Mouse (Mus musculus): Measurements from ENCODE around the gene Dcst1.

The Dcst1 gene

GRCm38 (mm10) chr3:89388134-89388881, 23.3 kb upstream of the Dcst1 start:
- no peak for DNase-seq (ENCODE audit: low spot score)

DNA sequence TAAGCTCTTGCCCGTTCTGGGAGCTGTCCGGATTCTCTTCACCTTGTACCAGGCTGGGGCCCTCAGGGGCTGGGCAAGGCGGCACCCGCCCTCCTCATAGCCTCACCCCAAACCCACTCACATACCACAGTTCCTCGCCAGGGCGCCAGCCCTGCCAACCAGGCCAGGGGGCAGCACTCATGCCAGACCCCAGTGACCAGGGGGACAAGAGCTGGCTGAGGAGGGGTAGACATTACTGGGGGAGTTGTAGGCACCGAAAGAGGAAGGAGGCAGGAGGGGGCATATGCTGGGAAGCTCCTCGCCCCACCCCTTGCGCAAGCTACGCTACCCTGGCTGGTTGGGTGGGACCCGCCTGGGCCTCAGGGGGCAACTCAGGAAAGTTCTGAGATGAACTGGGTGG, 22.6 kb upstream of the Dcst1 start:
- DNase-seq (ENCODE audit: low spot score), result no peak

GRCm38 (mm10) chr3:89386438-89387420, 21.7 kb upstream of the Dcst1 start:
- DNase-seq (ENCODE audit: low spot score), result no peak

GRCm38 (mm10) chr3:89385451-89385850, 20.4 kb upstream of the Dcst1 start:
- DNase-seq (ENCODE audit: low spot score), result no peak

GRCm38 (mm10) chr3:89384331-89385076, 19.5 kb upstream of the Dcst1 start:
- DNase-seq (ENCODE audit: low spot score), result no peak

DNA sequence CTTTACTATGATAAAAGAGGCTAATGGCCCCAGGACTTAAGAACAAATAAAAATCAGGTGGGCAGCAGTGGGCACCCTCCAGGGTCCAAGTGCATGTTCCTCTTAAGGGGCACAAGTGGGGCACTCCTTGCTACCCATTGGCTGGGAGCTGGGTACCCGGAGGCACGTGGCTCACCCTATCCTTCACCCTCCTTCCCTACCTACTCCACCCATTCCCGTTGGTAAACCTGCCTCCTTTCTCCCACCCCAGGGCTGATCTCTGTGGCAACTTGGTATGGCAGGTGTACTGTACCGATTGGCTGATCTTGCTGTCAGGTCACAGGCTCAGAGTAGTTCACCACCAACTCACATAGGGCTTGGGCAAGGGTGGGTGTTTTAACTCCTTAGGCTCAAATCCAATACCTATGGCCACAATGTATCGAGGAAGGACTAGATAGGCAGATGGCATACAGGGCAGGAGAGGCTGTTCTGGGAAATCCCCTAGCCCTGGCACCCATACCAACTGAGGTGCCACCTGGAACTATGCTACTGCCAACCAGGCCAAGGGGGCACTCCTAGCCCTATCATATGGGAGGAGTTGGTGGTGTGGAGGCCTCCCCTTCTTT, 18.7 kb upstream of the Dcst1 start:
- no peak for DNase-seq (ENCODE audit: low spot score)

DNA sequence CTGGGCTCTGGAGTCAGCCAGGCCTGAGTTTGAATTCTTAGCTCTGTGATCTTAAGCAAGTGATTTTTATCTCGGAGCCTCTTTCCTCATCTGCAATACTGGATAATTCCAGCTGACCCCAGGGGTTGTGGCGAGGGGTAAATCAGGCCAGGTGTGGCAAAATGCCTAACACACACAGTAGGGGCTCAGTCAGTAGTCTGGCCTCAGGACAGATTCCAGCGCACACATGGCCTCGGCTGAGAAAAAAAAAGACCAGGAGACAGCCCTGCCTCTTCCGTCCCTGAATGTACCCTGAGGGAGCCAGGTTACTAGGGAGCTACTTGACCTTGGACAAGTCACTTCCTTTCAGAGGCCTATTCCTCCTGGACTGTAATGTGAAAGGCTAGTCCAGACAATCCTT, 17.9 kb upstream of the Dcst1 start:
- no peak for DNase-seq (ENCODE audit: low spot score)

GRCm38 (mm10) chr3:89382033-89382882, 17.2 kb upstream of the Dcst1 start:
- no peak for DNase-seq (ENCODE audit: low spot score)

DNA sequence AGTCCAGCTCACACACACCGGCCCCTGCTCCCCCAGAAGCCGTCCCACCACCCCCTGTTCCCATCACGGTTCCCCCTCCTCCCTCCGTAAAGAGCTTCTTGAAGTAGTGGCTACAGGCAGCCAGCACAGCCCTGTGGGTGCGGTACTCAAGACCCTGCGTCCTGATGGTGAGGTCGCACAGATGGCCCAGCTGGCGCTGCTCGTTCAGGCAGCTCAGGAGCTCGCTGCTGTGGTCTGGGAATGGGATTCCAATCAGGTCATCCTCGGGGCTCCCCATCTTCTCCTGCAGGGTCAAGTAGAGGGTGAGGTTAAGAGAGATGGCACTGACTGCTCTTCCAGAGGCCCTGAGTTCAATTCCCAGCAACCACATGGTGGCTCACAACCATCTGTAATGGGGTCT, 16.2 kb upstream of the Dcst1 start:
- no peak for DNase-seq (ENCODE audit: low spot score)

- DNase-seq (ENCODE audit: low spot score), result no peak
These were observed 15.7 kb upstream of the Dcst1 start for GRCm38 (mm10) chr3:89380711-89381110.

- no peak for DNase-seq (ENCODE audit: low spot score)
These were observed 15.2 kb upstream of the Dcst1 start for GRCm38 (mm10) chr3:89380291-89380690.

DNA sequence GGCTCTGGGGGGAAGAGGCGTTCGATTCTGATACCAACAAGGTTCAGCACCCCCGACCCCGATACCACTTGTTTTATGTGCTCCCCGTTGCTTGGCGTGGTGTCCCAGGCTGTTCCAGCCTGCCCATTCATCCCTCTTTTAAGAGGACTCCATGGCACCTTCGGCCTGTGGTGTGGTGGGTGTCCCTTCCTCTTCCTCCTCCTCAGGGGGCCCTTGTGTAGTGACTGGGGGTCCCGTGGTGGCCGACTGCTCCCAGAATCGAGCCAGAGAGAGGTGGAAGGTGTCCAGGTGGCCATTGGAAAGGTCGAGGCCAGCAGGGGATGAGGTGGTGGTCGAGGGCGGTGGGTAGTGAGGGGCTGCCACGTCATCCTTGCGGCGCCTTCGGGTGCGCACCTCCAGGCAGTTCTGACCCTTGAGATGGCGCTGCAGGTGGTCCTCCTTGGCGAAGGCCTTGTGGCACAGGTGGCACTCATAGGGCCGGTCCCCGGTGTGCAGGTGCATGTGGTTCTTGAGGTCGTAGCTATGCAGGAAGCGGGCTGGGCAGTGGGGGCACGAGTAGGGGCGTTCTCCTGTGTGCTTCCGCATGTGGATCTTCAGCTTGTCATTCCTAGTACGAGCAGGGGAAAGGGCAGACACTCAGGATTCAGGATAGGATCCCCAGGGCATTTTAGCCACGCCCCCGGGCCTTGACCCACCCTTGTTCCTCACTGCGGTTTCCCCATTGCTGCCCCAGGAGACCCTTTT, 14.5 kb upstream of the Dcst1 start:
- no peak for DNase-seq (ENCODE audit: low spot score)

DNA sequence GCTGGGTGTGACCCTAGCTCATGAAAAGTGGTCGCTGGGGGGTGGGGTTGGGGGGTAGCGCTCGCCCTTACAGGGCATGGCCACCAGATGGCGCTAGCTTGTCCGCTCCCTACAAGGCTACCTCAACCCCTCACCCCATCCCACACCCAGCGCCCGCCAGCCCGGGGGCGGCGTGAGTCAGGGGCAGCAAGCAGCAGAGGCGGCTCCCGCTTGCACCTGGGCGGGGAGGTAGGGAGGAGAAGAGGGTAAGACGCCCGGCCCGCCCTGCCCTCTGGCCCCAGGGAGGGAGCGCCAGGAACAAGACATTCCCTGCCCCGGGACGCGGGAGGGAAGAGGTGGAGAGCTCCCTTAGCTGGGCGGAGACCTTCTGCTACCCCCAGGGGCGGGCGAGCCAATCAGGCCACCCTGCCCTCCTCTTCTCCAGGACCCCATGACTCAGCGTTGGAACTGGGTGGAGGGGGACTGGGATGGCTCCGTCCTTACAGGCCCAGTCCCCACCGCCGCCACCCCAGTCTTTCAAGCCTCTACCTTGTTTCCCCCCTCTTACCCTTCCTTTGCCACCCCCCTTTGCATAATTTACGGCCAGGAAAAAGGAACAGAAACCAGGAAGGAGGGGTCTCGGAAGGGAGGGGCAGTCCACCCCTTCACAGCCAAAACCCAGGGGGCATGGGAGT, 13.5 kb upstream of the Dcst1 start:
- no peak for DNase-seq (ENCODE audit: low spot score)

DNA sequence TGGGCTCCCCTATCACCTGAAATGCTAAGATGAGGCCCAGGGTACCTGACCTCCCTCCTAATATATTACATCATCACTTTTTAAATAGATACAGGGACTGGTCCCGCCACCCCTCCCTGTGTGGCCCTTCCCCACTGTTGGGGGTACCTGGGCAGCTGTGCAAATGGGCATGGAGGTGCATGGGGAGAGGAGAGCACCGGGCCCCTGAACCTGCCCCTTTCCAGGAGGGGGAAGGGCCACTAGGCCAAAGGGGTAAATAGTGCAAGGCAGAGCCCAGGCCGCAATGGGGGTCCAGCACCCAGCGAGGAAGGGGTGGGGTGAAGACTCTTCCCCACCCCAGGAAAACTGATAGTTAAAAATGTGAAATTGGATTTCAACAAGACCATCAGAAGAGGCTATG, 12.8 kb upstream of the Dcst1 start:
- DNase-seq (ENCODE audit: low spot score), result no peak

DNA sequence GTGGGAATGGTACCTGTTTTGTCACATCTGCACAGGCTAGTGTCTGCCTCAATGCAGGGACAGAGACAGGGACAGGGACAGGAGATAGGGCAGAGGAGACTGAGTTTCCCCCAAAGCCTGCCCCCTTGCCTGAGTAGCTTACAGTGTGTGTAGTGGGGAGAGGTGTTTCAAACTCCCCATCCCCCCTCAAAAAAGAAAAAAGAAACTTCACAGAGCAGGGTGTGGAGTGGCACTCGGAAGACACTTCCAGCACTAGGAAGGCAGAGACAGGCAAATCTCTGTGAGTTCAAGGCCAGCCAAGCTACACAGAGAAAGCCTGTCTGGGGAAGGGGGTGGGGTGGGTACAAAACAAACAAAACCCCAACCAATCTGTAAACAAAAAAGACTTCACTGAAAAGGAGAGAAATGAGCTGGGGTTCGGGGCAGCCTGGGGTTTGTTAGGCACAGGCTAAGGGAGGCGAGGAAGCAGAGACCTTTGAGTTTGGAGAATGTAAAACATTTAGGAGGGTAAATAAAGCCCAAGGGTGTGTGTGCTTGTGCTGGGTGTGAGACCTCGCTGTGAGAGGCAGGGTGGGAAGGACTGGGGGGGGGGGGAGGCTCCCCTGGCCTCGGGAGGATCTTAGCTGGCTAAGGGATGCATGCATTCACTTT, 8.7 kb upstream of the Dcst1 start:
- DNase-seq (ENCODE audit: low spot score), result no peak

GRCm38 (mm10) chr3:89367338-89367737, 2.3 kb upstream of the Dcst1 start:
- no peak for DNase-seq (ENCODE audit: low spot score)

- DNase-seq (ENCODE audit: low spot score), result no peak
These were observed 697 bp upstream of the Dcst1 start for GRCm38 (mm10) chr3:89365486-89366414.

- DNase-seq (ENCODE audit: low spot score), result no peak
These were observed 422 bp downstream of the Dcst1 start for GRCm38 (mm10) chr3:89364631-89365030.
